Mouse (Mus musculus): ENCODE data around the gene Tubb2a.

Gene Tubb2a

GRCm38 (mm10) chr13:34054391-34054790 lies 23.4 kb downstream of the Tubb2a start:
- WGBS, result 68% methylated on average over 4 of the region's 4 CpGs

GRCm38 (mm10) chr13:34053673-34054282 lies 24.0 kb downstream of the Tubb2a start:
- WGBS, result 78% methylated on average over 13 of the region's 13 CpGs

DNA sequence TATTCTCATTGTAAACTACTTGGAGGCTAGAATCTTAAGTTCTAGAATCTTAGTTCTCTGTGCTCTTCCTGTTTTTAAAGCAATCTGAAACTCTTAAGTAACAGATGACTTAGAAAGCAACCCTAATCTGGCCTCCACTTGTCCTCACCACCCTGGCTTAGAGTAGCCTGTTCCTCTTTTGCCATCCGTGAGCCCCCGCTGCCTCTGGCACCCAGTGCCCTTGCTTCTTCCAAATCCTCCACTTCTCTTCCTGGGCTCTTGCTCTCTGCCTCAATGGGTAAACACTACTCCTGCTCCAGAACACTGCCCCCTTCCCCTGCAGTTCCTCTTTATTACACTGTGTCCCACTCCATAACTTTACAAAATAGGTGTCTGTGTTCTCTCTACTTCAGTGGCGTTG lies 26.1 kb downstream of the Tubb2a start:
- WGBS, result 85% methylated on average over 3 of the region's 3 CpGs

GRCm38 (mm10) chr13:34050479-34050878 lies 27.3 kb downstream of the Tubb2a start:
- 41% methylated on average over 8 of the region's 8 CpGs for WGBS

DNA sequence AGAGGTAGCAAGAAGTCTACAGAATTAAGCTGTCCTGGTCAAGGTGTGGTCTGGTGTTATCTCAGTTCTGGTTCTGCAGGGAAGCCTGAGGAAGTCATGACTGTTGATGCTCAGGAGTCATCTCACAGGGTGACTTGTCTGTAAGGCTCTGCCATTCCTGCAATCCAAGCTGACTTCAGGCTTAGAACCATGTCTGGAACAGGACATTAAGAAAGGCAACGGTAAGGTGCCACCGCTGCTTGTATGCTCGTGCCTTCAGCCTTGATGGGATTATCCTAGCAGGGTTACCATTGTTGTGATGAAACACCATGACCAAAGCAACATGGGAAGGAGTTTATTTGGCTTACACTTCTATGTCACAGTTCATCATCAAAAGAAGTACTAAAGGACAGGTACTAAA lies 30.3 kb downstream of the Tubb2a start:
- 96% methylated on average over 3 of the region's 3 CpGs for WGBS

DNA sequence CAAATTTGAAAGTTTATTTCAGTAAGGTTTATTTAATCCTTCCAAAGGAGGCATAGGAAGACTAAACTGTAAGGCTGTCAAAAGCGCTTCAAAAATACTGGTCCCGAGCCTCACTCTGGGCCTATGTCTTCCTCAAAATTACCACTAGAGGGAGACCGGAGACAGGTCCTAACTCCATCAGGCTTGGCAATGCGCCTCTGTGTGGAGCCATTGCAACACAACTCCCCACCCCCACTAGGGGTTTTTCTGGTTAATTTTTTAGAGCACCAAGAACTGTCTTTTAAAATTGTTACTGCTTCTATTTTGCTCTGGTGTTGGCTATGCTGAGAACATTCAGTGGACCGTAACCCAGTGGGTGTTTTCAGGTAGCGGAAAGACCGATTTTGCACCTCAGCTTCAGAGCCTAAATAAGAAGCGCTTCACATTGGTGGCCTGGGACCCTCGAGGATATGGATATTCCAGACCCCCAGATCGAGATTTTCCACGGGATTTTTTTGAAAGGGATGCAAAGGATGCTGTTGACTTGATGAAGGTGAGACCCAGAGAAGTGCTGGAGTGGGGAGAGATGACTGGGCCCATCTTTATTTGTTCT lies 31.3 kb downstream of the Tubb2a start:
- WGBS, result 35% methylated on average over 11 of the region's 11 CpGs

- 71% methylated on average over 5 of the region's 5 CpGs for WGBS
These were observed 32.1 kb downstream of the Tubb2a start for GRCm38 (mm10) chr13:34045511-34046249.

- WGBS, result 75% methylated on average over 7 of the region's 7 CpGs
These were observed 34.0 kb downstream of the Tubb2a start for GRCm38 (mm10) chr13:34043716-34044393.

DNA sequence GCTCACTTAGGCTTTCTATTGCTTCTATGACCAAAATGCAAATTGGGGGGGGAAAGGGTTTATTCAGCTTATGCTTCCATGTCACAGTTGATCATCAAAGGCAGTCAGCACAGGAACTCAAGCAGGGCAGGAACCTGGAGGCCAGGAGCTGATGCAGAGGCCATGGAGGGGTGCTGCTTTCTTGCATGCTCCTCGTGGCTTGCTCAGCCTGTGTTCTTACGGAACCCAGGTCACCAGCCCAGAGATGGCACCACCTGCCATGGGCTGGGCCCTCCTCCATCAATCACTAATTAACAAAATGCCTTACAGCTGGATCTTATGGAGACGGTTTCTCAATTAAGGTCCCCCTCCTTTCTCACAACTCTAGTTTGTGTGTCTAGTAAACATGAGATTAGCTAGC lies 37.7 kb downstream of the Tubb2a start:
- 97% methylated on average over 3 of the region's 3 CpGs for WGBS

DNA sequence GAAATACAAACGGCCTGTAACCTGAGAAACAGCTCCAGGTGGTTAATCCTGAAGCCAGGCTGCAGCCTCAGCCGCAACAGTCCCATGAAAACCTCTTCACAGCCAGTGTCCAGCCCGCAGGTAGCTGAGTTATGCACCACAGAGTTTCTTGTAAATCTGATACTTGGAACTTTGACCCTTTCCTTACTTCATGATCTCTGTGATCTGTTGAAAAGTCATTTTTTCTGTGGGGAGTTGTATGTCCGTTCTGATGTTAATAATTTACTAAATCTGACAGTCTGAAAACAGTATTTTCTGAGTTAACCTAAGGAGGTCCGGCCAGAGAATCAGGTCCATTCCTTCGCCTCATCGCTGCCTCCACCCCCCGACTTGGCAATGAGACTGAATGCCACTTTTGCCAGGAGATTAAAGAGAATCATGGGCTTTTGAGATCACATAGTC lies 38.9 kb downstream of the Tubb2a start:
- 59% methylated on average over 8 of the region's 8 CpGs for WGBS

- WGBS, result 19% methylated on average over 5 of the region's 5 CpGs
These were observed 39.8 kb downstream of the Tubb2a start for GRCm38 (mm10) chr13:34038056-34038432.

DNA sequence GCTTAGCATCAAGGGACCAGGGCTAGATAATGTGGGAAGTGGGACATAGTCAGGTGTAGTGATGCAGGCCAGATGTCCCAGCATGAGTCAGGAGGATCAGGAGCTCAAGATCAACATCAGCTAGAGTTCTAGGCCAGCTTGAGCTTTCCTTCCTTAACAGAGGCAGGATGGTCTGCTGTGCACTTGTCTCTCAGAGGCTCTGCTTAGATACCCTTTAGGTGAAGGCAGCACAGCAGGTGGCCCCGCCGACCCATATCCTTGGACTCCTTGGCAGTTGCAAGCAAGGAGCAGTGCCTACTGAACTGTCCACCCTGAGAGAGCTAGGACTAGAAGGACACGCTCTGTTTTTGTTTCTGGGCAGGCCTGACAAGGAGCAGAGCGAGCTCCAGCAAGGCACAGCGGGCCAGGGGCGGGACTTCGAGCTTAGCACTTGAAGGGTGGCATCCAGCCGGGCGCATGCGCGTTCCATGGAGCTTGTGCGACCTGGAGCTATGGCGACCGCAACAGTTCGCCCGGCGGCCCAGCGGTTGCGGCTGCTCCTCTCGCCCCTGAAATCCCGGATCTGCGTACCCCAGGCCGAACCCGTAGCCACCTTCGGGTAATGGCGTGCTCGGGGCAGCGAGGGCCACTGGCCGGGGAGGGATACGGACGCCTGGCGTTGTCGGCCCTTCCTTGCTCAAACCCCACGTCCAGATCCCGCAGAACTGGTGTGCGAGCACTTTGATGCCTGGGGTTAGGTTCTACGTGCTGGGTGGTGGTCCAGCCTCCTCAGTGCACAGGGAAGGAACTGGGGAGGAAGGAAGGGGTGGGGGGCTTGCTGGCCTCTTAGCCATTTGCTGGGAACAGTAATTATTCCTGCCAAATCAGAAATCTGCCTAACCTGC lies 40.4 kb downstream of the Tubb2a start, which contains the start of gene Bphl:
Gene Bphl, plus strand, starts transcription at position 426 of the 884 bp plus-strand sequence.
- under 1% methylated on average over 37 of the region's 37 CpGs for WGBS

DNA sequence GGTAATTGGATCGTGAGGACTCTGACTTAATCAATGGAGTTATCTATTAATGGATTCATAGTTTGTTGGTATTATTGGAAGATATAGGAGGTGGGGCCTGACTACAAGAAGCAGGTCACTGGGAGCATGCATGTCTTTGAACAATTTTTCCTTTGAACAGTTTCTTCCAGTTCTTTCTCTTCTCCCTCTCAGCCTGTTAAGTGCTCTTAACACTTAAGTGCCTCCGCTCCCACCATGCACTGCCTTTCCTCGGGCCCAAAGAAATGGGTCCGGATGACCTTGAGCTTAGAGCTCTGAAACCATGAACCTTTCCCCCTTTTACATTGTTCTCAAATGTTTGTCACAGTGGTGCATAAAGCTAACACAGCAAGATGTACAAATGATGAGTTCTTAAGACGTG lies 41.1 kb downstream of the Tubb2a start:
- WGBS, result 83% methylated on average over 5 of the region's 5 CpGs

GRCm38 (mm10) chr13:34035424-34035823 lies 42.4 kb downstream of the Tubb2a start:
- WGBS, result 85% methylated on average over 3 of the region's 3 CpGs

DNA sequence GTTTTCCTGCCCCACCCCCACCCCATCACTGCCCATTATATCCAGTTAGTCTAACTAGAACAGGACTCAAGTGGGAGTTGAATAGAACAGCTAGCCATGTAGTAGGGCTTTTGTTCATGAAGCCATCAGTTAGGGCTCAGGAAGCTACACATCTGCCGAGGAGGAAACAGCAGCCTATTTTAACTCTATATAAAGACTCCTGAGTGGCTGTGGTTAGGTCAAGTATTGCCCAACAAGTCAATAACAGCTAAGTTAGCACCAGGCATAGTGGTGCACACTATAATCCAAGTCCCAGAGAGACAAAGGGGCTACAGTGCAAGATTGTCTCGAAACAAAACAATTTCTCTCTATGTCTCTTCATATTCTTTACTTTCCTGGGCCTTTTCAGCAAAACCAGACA lies 45.8 kb downstream of the Tubb2a start:
- WGBS, result 64% methylated on average over 2 of the region's 2 CpGs

Data from cerebral cortex, adult 2 months (tissue).